Mouse (Mus musculus) right cerebral cortex, adult 2 months (tissue): ENCODE measurements around the gene Stxbp1.
A peak's percentile ranks its signal among the peaks of the same experiment; 100 is the strongest.

Source experiments
- DNase-seq, 2 experiments: peaks; one replicate each; pipeline ENCODE4 v3.0.0; 2021 to 2022; ENCODE audit warnings: low spot score in 2 of 2

Gene Stxbp1

GRCm38 (mm10) chr2:32846805-32847467 is at the start of gene Stxbp1:
Stxbp1 (minus strand) TSS chr2:32847245.
- peak; percentile 83 to 87 for DNase-seq

GRCm38 (mm10) chr2:32896507-32897147 is 49.6 kb upstream of the Stxbp1 start:
- peak in 1 of 2 experiments; percentile 57 for DNase-seq

- no peak for DNase-seq
Measured at GRCm38 (mm10) chr2:32895606-32896106, 48.6 kb upstream of the Stxbp1 start.

- DNase-seq, result no peak
Measured at GRCm38 (mm10) chr2:32894097-32894496, 47.1 kb upstream of the Stxbp1 start.

- no peak for DNase-seq
Measured at GRCm38 (mm10) chr2:32892490-32892889, 45.4 kb upstream of the Stxbp1 start.

- DNase-seq, result no peak
Measured at GRCm38 (mm10) chr2:32891278-32891677, 44.2 kb upstream of the Stxbp1 start.

- DNase-seq, result no peak
Measured at GRCm38 (mm10) chr2:32890280-32890679, 43.2 kb upstream of the Stxbp1 start.

- no peak for DNase-seq
Measured at GRCm38 (mm10) chr2:32888551-32888950, 41.5 kb upstream of the Stxbp1 start.

- DNase-seq, result no peak
Measured at GRCm38 (mm10) chr2:32888029-32888428, 41.0 kb upstream of the Stxbp1 start.

- DNase-seq, result no peak
Measured at GRCm38 (mm10) chr2:32884745-32885144, 37.7 kb upstream of the Stxbp1 start.

- DNase-seq, result no peak
Measured at GRCm38 (mm10) chr2:32882283-32883043, 35.4 kb upstream of the Stxbp1 start.

GRCm38 (mm10) chr2:32881723-32882122 is 34.7 kb upstream of the Stxbp1 start:
- peak in 1 of 2 experiments; percentile 64 for DNase-seq

GRCm38 (mm10) chr2:32881054-32881453 is 34.0 kb upstream of the Stxbp1 start:
- DNase-seq, result no peak

GRCm38 (mm10) chr2:32879593-32879992 is 32.5 kb upstream of the Stxbp1 start:
- no peak for DNase-seq

- DNase-seq, result no peak
Measured at GRCm38 (mm10) chr2:32878396-32878795, 31.4 kb upstream of the Stxbp1 start.

- DNase-seq, result no peak
Measured at GRCm38 (mm10) chr2:32877761-32878393, 30.8 kb upstream of the Stxbp1 start.

- no peak for DNase-seq
Measured at GRCm38 (mm10) chr2:32877303-32877702, 30.3 kb upstream of the Stxbp1 start.

GRCm38 (mm10) chr2:32876490-32877302 is 29.7 kb upstream of the Stxbp1 start:
- no peak for DNase-seq

GRCm38 (mm10) chr2:32875675-32876489 is 28.8 kb upstream of the Stxbp1 start, which contains the start of gene Fam129b:
Fam129b (plus strand) TSS chr2:32876114.
- DNase-seq, result peak; percentile 65 to 68
